Mouse (Mus musculus): ENCODE measurements around the gene Rprd2.
"Not testable (repeated sequence)": the region's sequence is repeated elsewhere in the genome, so short reads cannot be mapped to it uniquely, and the experiment has no call there.

Rprd2 gene

DNA sequence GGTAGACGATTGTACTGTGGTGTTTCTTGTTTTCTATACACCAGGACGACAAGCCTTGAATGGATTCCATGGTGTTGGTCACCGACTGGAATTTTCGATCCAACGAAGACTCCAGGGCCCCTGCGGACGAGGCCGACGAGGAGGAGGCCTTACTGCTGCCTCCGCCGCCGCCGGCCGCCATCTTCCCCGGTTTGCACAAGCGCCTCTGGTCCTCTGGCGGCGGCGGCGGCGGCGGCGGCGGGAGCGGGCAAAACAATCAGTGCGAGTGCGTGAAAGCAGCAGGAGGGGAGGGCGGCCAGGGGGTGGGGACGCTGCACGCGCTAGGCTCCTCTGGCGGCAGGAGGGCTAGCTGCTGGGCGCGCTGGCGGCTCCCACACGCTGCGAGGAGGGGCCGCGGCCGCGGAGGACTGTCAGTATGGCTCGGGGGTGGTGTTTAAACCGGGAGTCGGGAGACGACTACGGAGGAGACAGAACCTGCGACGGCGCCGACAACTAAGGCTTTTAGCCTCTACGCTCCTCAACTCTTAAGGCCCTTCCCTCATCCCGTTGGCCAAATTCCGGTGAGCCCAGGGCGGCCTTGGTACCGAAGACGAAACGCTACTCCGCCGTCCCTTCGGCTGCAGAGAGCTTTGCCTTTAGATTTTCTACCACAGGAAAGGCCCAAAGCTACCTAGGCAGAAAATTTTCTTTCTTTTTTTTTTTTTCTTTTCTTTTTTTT is at the start of gene Rprd2:
Rprd2 (minus strand) TSS at position 293 of the 718 bp plus-strand sequence.
- DNase-seq (ENCODE audit: low read depth, low spot score) = peak; percentile 47

DNA sequence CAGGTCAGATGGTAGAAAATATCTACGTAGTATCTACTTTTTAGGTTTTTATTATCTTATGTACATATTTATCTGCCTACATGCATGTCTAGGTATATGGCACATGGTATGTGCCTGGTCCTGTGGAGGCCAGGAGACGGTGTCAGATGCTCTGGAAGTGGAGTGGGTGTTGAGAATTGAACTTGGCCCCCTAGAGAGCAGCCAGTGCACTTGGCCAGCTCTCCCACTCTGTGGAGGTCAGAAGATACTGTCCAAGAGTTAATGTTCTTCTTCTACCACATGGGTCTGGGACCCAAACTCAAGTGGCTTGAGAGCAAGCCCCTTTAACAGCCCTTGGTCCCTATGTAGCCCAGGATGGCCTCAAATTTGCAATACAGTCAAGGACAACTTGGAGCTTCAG is 48.7 kb upstream of the Rprd2 start:
- DNase-seq (ENCODE audit: low read depth, low spot score) = no peak

DNA sequence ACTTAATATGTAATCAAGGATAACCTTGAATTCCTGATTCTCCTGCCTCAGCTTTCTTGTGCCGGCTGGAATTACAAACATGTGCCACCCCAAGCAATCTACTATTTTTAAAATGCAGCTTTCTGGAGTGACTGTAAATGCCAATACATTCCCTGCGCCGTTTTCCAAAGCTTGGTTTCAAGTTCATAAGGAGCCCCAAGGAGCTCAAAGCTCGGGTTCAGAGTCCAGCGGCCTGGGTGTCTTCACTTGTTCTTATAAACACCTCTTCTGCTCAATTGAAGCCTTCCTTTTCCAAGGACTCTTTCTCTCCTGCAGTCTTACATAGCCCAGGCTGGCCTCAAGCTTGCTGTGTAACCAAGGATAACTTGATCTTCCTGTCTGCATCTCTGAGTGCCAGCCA is 47.4 kb upstream of the Rprd2 start:
- no peak for DNase-seq (ENCODE audit: low read depth, low spot score)

DNA sequence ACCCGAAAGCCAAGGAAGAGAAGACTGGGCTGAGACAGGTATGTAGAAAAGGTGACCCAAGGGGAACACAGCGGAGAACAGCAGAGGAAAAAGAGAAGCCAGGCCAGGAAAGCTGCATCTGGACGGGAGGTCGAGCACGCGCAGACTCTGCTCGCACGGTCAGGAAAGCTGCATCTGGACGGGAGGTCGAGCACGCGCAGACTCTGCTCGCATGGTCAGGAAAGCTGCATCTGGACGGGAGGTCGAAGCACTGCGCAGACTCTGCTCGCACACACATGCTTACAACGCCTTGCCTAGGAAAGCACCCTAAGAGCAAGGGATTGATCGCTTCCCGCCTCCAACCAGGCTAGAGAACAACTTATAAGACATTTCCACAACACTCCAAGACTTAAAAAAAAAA is 46.9 kb upstream of the Rprd2 start:
- no peak for DNase-seq (ENCODE audit: low read depth, low spot score)

DNA sequence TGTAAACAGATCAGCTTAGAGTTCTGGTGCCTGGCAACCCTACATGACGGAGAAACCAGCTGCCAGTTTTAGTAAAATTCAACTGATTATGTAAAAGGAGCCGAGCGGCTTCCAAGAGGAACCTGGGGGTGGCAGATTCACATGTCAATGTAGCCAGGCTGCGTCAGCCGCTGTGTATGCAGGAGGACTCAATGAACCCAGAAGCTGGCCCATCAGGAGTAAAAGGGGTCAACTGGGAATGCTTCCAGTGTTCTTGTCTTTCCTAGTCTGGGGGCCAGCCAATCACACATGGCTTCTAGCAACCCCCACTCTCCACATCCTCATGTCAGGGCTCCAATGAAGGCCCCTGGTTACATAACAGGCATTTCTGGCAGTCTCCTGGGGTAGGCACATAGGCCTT is 46.4 kb upstream of the Rprd2 start:
- DNase-seq (ENCODE audit: low read depth, low spot score) = no peak

DNA sequence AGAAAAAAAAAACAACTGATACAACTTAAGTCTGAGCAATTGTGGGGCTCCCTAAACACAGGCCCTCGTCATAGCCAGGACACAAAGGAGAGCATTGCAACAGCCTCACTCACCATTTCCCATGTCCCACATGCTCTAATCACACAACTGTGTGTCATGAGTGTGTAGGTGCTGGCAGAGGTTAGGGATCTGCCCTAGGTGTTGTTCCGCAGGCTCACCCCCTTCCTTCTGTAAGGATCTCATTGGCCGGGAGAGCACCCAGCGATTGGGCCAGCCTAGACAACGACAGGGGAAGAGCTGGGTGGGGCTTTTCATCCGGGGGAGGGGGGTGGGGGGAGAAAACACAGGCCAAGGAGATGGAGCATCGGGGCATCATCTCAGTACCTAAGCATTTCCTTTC is 44.9 kb upstream of the Rprd2 start:
- DNase-seq (ENCODE audit: low read depth, low spot score) = no peak

DNA sequence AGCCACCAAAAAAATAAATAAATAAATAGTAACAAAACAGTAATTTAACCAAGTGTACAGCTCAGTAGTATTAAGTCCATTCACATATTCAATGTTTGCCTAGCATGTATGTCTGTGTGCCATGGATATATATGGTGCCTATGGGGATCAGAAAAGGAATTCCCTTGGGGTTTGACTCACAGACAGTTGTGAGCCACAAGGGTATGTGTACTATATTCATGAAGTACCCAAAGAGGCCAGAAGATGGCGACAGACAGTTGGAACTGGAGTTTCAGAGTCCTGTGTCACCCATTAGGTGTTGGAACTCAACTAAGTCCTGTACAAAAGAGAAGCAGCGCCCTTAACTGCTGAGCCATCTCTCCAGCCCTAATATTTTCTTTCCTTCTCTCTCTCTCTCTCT is 43.1 kb upstream of the Rprd2 start:
- DNase-seq (ENCODE audit: low read depth, low spot score) = no peak

DNA sequence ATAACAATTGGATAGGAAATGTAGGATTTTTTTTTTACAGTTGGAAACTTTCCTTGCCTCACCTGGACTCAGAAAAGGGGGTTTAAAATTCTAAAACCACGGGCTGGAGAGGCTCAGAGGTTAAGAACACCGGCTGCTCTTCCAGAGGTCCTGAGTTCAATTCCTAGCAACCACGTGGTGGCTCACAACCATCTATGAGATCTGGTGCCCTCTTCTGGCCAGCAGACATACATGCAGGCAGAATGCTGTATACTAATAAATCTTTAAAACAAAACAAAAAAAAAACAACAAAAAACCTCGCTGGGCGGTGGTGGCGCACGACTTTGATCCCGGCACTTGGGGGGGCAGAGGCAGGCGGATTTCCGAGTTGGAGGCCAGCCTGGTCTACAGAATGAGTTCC is 42.6 kb upstream of the Rprd2 start:
- DNase-seq (ENCODE audit: low read depth, low spot score) = no peak

DNA sequence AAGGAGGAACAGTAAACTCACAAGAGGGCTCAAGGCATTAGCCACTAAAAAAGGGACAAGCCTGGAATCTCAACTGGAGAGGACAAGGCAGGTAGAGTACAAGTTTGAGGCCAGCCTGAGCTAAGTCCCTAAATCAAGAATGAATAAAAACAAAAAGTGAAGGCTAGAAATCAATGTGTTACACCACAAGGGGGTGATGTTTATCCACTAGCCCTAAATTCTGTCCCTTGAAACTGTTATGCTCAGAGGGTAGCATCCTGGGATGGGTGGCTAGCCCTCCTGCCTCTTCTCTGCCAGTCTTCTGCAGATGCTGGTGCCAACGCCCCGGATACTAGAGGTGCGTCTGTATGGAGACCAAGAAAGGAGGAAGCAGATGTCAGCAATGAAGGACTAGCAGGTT is 41.7 kb upstream of the Rprd2 start:
- DNase-seq (ENCODE audit: low read depth, low spot score) = no peak

DNA sequence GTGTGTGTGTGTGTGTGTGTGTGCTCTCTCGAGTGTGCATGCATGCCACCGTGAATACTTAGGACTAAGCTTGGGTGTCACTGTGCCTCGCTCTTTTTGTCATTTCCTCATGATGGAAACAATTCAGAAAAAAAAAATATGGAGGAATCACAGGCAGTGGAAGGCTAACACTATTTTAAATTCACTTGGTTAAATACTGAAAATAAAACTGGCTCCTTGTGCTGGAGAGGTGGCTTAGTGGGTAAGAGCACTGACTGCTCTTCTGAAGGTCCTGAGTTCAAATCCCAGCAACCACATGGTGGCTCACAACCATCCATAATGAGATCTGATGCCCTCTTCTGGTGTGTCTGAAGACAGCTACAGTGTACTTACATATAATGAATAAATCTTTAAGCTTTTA is 39.6 kb upstream of the Rprd2 start:
- DNase-seq (ENCODE audit: low read depth, low spot score) = not testable (repeated sequence)

DNA sequence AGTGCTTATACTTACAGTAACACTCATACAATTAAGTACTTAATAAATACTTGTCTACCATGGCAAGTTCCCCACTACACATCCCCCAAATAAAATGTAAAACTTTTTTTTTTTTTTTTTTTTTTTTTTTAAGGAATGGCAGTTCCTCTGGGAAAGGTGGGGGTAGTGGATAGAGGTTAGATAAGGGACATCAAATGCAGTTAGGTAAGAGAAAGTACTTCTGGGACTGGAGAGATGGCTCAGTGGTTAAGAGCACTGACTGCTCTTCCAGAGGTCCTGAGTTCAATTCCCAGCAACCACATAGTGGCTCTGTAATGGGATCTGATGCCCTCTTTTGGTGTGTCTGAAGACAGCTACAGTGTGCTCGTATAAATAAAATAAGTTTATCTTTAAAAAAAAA is 38.4 kb upstream of the Rprd2 start:
- not testable (repeated sequence) for DNase-seq (ENCODE audit: low read depth, low spot score)

DNA sequence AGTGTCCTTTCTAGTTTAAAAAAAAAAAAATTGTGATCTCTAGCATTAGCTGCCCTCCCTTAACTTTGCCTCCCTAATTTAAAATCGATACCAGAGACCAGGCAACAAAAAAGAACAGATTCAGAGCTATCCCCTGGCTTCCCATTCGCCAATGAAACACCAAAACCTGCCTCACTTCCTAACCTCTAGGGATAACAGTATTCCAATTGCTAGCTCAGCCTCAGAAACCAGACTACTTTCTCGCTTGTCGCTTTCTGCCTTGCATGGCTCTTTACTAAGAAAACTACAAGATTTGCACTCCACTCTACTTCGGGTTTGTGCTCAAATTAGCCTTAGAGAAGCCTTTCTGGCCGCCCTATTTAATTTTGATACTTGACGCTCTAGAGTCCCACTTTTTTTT is 37.5 kb upstream of the Rprd2 start:
- DNase-seq (ENCODE audit: low read depth, low spot score) = no peak

DNA sequence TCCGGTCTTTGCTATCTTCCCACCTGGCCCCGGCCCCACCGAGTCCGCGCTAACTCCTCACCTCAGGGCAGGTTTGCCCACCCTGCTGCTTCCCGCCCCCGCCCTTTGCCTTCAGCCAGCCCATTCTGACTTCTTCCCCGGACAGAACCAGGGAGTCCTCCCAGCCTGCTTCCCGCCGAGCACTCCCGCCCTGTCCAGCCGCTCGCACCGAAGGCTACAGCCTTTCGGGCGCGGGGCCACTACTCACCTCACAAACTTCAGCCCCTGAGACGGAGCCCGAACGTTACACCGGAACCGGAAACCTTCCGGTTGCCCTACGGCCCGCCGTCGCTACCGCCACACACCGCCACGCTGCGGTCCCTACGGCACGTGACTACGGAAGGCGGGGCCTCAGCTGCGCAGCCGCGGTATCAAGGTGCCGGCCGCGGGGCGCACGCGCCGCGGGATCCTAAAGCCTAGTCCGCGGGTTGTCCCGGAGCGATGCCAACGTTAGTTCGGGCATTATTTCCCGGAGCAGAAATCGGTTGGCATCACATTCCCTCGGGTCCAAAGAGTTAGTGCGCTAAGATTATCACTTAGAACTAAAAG is 36.9 kb upstream of the Rprd2 start, which contains the start of gene Prpf3:
Prpf3 (minus strand) TSS at position 384 of the 588 bp plus-strand sequence.
- DNase-seq (ENCODE audit: low read depth, low spot score) = peak; percentile 87

DNA sequence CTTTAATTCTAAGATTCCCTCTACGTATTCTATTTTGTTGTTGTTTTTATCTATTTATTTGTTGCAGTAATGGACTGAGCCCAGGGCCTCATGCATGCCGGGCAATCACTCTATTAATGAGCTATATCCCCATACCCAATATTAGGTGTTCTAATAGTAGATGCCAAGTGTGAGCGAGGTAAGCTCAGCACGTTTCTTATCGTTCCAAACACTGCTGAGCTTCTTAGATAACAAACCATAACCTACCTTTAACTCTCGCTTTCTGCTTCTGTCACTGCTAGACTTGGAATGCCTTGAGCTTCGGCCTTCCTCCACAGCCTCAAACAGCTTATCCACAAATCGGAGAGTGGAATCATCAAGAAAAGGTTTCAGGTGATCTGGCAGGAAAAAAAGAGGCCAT is 32.7 kb upstream of the Rprd2 start:
- no peak for DNase-seq (ENCODE audit: low read depth, low spot score)

DNA sequence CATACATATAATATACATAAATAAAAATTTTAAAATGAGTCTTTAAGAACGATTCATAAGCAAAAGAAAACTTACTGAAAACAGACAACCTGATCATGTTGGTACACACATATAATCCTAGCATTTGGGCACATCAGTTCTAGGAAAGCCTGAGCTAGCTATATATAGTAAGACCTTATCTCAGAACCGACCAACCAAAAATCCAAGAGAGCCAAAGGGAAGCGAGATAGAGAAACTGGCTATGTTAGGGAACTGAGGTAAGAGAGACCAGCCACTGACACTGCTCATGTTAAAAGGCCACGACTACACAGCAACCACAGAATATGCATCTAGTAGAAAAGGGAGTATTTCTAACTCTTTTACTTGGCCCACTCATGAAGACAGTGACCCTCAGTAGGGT is 31.9 kb upstream of the Rprd2 start:
- DNase-seq (ENCODE audit: low read depth, low spot score) = no peak

DNA sequence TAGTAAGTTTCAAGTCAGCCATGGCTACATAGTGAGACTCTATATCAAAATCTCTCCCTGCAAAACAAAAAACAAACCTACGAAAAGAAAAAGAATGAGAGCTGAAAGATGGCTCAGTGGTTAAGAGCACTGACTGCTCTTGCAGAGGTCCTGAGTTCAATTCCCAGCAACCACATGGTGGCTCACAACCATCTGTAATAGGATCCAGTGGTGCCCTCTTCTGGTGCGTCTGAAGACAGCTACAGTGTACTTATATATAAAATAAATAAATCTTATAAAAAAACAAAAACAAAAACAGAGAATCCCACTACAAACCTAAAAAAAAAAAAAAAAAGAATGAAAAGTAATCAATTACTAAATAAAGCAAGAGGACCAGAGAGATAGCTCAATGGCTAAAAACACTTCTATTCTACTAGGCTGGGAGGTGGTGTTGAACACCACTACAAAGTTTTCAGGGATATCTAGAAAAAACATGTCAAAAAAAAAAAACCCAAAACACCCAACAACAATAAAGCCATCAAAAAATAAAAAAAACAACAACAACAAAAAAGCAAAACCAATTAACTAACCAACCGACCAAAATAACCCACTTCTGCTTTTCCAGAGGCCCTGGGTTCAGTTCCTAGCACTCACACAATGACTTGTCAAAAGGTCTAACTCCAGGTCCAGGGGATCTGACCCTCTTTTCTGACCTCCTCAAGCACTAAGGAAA is 24.0 kb upstream of the Rprd2 start:
- no peak for DNase-seq (ENCODE audit: low read depth, low spot score)

DNA sequence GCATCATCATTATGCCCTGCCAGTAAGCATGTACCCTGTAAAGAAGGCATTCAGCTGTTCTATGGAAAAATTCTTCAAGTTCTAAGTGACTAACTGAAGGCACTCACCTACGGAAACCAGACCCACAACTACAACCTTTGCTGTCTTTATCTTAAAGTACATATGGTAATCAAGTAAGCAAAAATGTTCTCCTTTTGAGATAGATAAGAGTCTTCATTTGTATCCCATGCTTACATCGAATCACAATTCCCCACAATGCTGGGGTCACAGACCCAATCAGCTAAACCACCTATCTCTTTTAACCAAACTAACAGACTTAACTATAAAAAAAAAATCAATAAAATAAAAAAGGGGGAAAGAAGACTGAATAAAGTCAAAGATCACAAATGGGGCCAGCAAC is 20.6 kb upstream of the Rprd2 start:
- no peak for DNase-seq (ENCODE audit: low read depth, low spot score)

DNA sequence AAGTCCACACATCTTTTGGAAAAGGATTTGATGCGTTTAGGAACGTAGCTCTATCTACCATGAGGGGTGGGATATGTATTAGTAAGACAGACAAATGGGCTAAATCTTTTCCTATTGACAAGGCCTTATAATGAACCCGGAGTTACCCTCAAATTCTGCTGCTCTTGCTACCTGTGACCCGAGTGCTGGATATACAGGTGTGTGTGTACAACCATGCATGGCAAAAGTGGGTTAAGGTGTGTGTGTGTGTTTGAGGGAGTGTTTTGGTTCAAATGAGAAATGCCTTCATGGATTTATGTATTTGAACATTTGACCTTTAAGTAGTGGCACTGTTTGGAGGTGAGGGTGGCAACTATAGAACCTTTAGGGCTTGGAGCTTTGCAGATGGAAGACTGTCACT is 10.4 kb upstream of the Rprd2 start:
- no peak for DNase-seq (ENCODE audit: low read depth, low spot score)

DNA sequence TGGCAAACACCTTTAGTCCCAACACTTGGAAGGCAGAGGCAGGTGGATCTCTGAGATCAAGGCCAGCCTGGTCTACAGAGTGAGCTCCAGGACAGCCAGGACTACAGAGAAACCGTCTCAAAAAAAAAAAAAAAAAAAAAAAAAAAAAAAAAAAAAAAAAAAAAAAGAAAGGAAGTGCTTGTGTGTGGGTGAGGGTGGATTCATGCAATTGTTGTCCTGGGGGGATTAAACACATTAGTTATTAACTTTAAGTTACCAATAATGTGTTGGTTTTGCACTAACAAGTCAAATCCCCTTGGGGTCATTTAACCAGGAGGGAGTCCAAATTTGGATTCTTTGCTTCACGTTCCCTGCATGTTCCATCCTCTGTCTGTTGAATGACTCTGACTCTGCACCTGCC is 7.6 kb upstream of the Rprd2 start:
- no peak for DNase-seq (ENCODE audit: low read depth, low spot score)

DNA sequence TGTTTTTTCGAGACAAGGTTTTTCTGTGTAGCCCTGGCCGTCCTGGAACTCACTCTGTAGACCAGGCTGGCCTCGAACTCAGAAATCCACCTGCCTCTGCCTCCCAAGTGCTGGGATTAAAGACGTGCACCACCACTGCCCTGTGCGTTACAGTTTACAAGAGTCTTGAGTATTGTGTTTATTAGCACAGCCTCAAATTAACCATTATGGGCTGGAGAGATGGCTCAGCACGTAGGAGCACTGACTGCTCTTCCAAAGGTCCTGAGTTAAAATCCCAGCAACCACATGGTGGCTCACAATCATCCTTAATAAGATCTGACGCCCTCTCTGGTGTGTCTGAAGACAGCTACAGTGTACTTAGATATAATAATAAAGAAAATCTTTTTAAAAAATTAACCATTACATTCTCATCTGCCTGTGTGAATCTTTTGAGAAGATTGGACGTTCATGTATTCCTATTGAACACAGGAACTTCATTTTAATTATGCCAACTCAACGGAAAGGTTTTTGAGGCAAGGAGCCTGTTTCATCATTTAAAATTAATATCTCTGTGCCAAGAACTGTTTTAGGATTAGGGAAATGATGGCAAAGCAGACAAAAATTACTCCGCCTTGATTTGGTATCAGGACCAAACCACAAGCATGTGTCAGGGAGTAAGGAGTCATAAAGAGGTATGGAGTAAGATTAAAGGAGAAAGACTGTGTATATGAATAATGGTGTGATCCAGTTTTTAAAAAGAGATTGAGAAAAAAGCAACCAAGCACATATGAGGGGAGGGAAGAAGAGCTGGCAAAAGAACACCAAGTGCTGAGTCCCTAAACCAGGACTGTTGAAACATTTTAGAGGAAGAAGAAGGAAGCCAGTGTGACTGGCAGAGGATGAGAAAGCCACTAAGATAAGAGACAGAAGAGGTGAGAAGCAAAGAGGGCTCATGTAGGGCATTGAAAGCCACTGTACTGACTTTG is 1.7 kb upstream of the Rprd2 start:
- DNase-seq (ENCODE audit: low read depth, low spot score) = no peak

DNA sequence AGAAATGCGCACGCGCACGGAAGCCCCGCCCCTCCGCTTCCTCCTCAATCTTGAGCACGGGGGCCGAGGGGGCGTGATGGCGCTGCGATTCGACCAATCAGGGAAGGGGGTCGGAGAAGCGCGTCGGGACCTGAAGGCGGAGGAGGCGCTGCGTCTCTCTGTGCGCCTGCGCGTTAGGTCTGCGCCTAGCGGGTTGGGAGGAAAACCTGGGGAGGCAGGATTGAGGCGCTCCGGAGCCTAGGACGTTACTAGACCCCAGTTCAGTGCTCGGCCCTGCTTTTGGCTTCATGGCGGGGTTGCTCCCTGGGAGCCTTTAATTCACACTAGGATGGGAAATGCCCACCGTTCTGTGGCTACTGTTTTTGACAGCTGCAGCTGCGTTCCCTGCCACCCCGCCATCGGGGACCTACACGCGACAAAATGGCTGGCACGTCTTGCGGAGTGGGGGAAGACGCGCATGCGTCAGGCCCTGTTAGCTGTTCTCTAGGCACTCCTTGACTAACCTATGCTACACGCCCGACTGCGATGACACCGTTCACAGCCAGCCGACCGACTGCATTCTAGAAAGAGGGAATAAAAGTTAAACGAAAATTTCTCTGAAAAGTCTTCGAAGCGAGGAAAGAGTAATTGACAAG is 805 bp upstream of the Rprd2 start:
- peak; percentile 100 for DNase-seq (ENCODE audit: low read depth, low spot score)
